Mouse (Mus musculus) spleen, postnatal 10 days (tissue): ENCODE data around the gene Klhl36.
"Not testable (repeated sequence)": the region's sequence is repeated elsewhere in the genome, so short reads cannot be mapped to it uniquely, and the experiment has no call there.

Source experiments
- DNase-seq, 2 experiments: peaks; one replicate each; pipeline ENCODE4 v3.0.0; 2021 to 2022; ENCODE audit warnings: low spot score in 2 of 2

Klhl36 gene

DNA sequence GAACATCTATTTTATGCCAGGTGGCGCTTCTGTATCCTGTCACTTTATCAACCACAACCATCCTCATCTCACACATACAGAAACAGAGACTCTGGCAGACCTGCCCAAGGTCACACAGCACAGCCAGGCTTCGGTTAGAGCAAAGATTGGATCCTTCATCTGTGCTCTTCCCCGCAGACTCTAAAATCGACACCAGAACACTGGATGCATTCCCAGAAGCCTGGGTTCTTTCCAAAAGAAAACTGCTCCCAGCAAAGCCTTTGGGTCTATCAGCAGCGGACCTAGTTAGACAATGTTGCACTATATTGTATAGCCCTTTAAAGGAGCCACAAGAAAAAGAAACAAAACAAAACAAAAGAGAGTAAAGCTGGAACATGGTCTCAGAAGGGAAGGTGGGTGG lies 26.8 kb upstream of the Klhl36 start:
- no peak for DNase-seq

GRCm38 (mm10) chr8:119836831-119837230 lies 25.2 kb upstream of the Klhl36 start:
- no peak for DNase-seq

DNA sequence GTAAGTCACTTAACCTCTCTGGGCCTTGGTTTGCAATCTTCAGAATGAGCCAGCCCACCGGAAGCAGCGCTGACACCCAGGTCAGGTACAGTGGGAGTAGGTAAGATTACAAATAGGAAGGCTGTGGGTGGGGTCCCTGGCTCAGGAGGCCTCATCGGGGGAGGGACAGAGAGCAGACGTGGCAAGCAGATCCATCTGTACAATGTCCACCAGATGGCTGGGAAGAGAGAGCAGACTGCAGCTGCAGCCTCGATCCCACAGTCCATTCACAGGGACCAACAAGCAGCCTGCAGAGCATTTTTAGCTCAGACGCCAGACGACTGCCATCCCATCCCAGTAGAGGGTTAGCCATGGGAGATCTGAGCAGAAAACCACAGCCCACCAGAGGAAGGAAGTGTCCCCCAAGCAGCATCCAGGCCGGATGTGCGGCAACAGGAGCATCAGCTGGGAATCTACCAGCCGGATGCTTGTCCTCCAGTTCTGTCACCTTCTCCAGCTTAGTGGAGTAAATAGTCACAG lies 24.5 kb upstream of the Klhl36 start:
- no peak for DNase-seq

- DNase-seq, result no peak
Observed at GRCm38 (mm10) chr8:119838100-119838982, 23.7 kb upstream of the Klhl36 start.

GRCm38 (mm10) chr8:119838983-119839340 lies 23.1 kb upstream of the Klhl36 start:
- no peak for DNase-seq

- peak in 1 of 2 experiments; percentile 36 for DNase-seq
Observed at GRCm38 (mm10) chr8:119839419-119840021, 22.5 kb upstream of the Klhl36 start.

GRCm38 (mm10) chr8:119840275-119840808 lies 21.7 kb upstream of the Klhl36 start, which contains the start of gene Cotl1:
Gene Cotl1, minus strand, starts transcription at chr8:119840544.
- DNase-seq, result peak; percentile 94 to 97

DNA sequence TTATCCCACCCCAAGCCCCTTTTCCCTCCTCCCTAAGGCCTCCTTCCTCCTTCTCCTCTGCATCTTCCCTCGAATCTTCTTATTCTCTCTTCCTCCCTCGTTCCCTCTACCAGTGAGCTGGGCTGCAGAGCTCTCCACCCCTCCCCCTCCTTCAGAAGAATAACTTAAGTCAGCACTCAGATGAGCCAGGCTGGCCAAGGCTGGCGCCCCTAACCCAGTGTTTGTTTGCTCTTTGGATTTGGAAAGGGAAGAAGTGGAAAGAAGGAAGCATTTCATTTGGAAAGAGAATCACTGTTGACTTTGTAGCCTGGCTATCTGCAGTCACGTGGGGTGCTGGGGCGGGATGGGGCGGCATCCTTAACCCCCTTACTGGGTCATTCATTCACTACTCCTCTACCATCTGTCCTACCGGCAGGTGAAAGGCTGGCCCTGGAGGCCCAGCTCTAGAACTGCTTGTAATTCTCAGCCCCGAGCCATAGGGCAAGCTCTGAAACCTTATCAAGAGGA lies 21.1 kb upstream of the Klhl36 start:
- no peak for DNase-seq

GRCm38 (mm10) chr8:119843444-119843843 lies 18.6 kb upstream of the Klhl36 start:
- peak; percentile 57 to 86 for DNase-seq

DNA sequence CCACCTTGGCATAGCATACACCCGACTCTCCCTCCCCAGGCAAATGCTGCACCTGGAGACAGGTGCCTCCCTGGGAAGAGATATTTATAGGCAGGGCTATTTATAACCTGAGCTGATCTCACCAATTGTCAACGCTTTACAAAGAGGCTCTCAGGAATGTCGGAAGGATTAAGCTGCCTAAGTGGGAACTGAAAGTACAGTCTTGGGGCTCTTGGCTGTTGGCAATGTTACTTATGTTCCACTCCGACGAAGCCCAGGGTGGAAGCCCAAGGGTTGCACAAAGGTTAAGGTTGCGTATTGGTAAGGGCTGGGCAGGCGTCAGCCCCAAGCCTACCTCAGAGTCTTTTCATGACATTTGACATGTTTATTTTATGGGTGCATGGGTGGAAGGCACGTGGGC lies 17.5 kb upstream of the Klhl36 start:
- DNase-seq, result no peak

DNA sequence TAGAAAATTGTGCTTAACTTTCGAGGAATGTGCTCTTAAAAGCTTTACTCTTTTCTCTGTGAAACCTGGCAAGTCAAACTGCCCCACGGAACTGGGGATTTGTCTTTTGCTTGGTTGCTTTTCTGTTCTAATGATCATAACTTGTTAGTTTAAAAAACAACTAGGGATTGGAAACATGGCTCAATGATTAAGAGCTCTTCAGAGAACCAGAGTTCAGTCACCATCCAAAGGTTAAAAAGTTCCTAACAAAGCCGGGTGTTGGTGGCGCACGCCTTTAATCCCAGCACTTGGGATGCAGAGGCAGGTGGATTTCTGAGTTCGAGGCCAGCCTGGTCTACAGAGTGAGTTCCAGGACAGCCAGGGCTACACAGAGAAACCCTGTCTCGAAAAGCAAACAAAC lies 16.3 kb upstream of the Klhl36 start:
- DNase-seq, result not testable (repeated sequence)

- no peak for DNase-seq
Observed at GRCm38 (mm10) chr8:119847232-119847922, 14.7 kb upstream of the Klhl36 start.

GRCm38 (mm10) chr8:119853521-119853920 lies 8.5 kb upstream of the Klhl36 start:
- no peak for DNase-seq

GRCm38 (mm10) chr8:119854035-119854434 lies 8.0 kb upstream of the Klhl36 start:
- no peak for DNase-seq

DNA sequence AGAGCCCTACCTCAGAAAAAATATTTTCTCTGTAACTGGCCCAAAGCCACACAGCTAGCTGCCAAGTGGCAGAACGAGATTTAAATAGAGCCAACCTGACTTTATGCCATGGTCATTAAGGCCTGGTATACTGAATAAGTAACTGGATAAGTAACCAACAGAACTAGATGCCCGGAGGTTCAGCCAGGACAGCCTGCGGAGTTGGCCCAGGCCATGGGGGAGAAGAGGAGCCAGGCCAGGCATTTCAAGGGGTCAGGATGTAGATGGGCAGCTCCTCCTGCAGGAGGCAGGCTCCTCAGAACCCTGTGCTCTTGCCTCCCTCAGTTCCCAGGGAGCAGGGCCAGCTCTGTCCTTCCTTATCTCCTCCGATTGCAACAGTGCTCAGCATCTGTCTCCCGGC lies 6.4 kb upstream of the Klhl36 start:
- peak in 1 of 2 experiments; percentile 48 for DNase-seq

DNA sequence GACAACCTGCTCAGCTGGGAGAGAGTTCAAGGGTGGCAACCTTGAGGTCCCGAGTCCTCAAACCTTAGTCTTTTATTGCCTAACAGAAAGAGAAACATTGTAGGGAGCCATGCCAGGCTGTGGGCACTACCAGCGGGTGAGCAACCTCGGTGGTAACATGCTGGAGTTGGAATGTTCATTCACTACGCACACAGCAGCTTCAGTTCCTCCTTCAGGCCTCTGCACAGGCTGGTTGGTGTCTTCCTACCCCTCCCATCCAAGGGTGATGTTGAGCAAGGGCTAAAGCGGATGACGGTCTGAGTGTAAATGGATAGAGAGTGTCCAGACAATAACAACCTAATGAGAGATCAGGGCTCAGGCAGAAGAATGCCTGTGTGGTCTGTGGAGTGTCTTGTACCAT lies 4.3 kb upstream of the Klhl36 start:
- no peak for DNase-seq

- no peak for DNase-seq
Observed at GRCm38 (mm10) chr8:119862390-119862734, 296 bp downstream of the Klhl36 start.

DNA sequence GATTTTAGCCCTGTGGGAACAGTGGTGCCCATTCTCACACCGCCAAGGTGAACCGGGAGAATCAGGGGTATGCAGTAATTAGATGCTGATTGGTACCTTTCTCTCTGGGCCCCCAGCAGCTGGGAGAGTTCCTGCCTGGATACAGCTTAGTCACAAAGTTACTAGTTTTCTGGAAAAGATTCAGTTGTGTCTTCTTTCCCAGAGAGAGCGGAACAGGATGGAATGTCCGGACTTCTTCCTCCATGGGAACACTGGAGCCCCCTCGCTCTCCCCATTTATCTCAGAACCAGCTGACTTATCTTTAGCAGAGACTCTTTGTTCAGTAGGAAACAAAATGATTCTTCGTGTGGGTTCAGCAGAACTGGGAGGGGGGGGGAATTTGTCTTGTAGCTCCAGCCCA lies 683 bp downstream of the Klhl36 start:
- DNase-seq, result no peak

DNA sequence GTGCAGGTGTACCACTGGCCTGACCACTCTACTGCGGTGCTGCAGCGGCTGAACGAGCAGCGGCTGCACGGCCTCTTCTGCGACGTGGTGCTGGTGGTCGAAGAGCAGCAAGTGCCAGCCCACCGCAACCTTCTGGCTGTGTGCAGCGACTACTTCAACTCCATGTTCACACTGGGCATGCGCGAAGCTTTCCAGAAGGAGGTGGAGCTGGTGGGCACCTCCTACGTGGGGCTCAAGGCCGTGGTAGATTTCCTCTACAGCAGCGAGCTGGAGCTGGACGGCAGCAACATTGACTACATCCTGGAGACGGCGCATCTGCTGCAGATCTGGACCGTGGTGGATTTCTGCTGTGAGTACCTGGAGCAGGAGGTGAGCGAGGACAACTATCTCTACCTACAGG lies 7.5 kb downstream of the Klhl36 start:
- DNase-seq, result no peak

GRCm38 (mm10) chr8:119873181-119873580 lies 11.1 kb downstream of the Klhl36 start:
- DNase-seq, result no peak

DNA sequence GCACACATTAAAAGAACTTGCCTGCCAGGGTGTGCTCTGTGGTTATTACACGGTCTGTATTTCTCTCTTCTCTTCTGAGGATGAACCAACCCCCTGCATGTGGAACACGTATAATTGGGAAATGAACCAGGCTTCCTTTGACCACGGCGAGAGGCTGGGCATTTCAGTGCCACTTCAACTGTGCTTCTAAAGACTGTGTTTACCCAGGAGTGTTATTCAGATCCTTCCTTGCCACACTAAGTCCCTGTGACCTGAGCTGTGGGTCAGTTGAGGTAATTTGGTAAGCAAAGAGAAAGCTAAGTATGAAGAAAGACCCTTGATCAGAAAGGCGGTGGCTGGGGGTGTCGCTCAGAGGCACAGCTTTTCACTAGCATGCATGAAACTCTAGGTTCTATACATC lies 19.2 kb downstream of the Klhl36 start:
- DNase-seq, result no peak

- no peak for DNase-seq
Observed at GRCm38 (mm10) chr8:119881917-119882316, 19.9 kb downstream of the Klhl36 start.
